Mouse (Mus musculus) hindbrain, postnatal 0 days (tissue): Measurements from ENCODE around the gene Ghsr. TPM values are rescaled to one million over a fixed set of nuclear protein-coding genes. Genes with fewer than 3 reads are reported as not detected.
A peak's percentile ranks its signal among the peaks of the same experiment; 100 is the strongest.

Experiments used
- ATAC-seq: fragments of 200-750 bp; cut with Nextera tagmentation; 2 replicates; pipeline ENCODE4 v1.8.0; 2017; ENCODE audit warnings: mild to moderate bottlenecking, moderate TSS enrichment, moderate library complexity
- DNase-seq: peaks from one replicate; pipeline ENCODE4 v3.0.0-alpha.2; 2015; ENCODE audit warnings: low spot score
- H3K27ac ChIP-seq: fragments of 300-500 bp; sonication (generic); 2 replicates; pipeline ENCODE4 v1.5.1; 2014; ENCODE audit warnings: mild to moderate bottlenecking
- H3K27me3 ChIP-seq: fragments of 300-500 bp; sonication (generic); 2 replicates; pipeline ENCODE4 v1.6.1; 2014; ENCODE audit warnings: low read length, mixed read lengths; ENCODE audit not compliant: insufficient read depth
- H3K36me3 ChIP-seq: fragments of 300-500 bp; sonication (generic); 2 replicates; pipeline ENCODE4 v1.6.1; 2014; ENCODE audit warnings: low read length, mixed read lengths; ENCODE audit not compliant: insufficient read depth
- H3K4me1 ChIP-seq: fragments of 300-500 bp; sonication (generic); 2 replicates; pipeline ENCODE4 v1.6.1; 2014; ENCODE audit warnings: antibody characterized with exemption, low read length, mixed read lengths; ENCODE audit not compliant: insufficient read depth
- H3K4me2 ChIP-seq: fragments of 300-500 bp; sonication (generic); 2 replicates; pipeline ENCODE4 v1.6.1; 2014; ENCODE audit warnings: low read depth, mild to moderate bottlenecking, low read length, moderate library complexity, mixed read lengths
- H3K4me3 ChIP-seq: fragments of 300-500 bp; sonication (generic); 2 replicates; pipeline ENCODE4 v1.5.1; 2014; ENCODE audit warnings: low read length
- H3K9ac ChIP-seq: fragments of 300-500 bp; sonication (generic); replicated peaks from 2 replicates; pipeline ENCODE4 v1.6.1; 2014; ENCODE audit warnings: mild to moderate bottlenecking, low read length, moderate library complexity, mixed read lengths
- H3K9me3 ChIP-seq: fragments of 300-500 bp; sonication (generic); 2 replicates; pipeline ENCODE4 v1.6.1; 2016; ENCODE audit warnings: low read length, mixed read lengths
- CTCF ChIP-seq: IDR thresholded peaks from 2 replicates; pipeline ENCODE4 v1.5.1; 2016; ENCODE audit warnings: antibody characterized with exemption, control low read depth, low read depth
- WGBS: fragments of 180-500 bp; shearing (Covaris S2); extraction: QIAGEN DNeasy Blood & Tissue Kit; methylation state at CpG from one replicate; pipeline ENCODE4 v1.1.7; 2014; 5-methylcytosine and 5-hydroxymethylcytosine counted together
- polyA plus RNA-seq: library from polyadenylated mRNA; unstranded; fragments of >200 nt; fragmentation: Nextera tagmentation; extraction: Ambion mirVana; gene quantifications from 2 replicates; pipeline ENCODE4 v1.2.1, GENCODE M21; 2015
- total RNA-seq: library from RNA; depleted of rRNA; stranded (reverse); fragments of >200 nt; gene quantifications from 2 replicates; pipeline ENCODE4 v1.2.3, GENCODE M21; 2014

Gene Ghsr
- total and polyA plus RNA-seq, 2 experiments from 2014 or later = 0.38 to 1.1 TPM

GRCm38 (mm10) chr3:27406440-27406839 lies 35.3 kb downstream of the Ghsr start:
- no peak overlapping the region for H3K27ac ChIP-seq
- no peak overlapping the region for H3K4me3 ChIP-seq
- DNase-seq (no peak), ATAC-seq (no peak)
- H3K4me2 ChIP-seq = no peak overlapping the region
- TF ChIP-seq CTCF = no peak
- no peaks in the 10 kb centered on the region for H3K9me3 ChIP-seq
- H3K27me3 ChIP-seq = no peaks in the 10 kb centered on the region
- H3K9ac ChIP-seq = no peak overlapping the region
- no peaks in the 10 kb centered on the region for H3K36me3 ChIP-seq
- WGBS = 89% methylated on average over 3 of the region's 3 CpGs
- H3K4me1 ChIP-seq = no peaks in the 10 kb centered on the region

GRCm38 (mm10) chr3:27408564-27408963 lies 37.4 kb downstream of the Ghsr start:
- Histone ChIP-seq H3K27me3 (no peaks in the 10 kb centered on the region), H3K4me3 (no peak overlapping the region), H3K36me3 (no peaks in the 10 kb centered on the region), H3K4me2 (no peak overlapping the region), H3K27ac (no peak overlapping the region), H3K9me3 (no peaks in the 10 kb centered on the region), H3K9ac (no peak overlapping the region), H3K4me1 (no peaks in the 10 kb centered on the region)
- TF ChIP-seq CTCF = no peak
- ATAC-seq (no peak), DNase-seq (peak; percentile 28)
- WGBS = 41% methylated on average over 2 of the region's 2 CpGs

GRCm38 (mm10) chr3:27411286-27411685 lies 40.1 kb downstream of the Ghsr start:
- no peaks in the 10 kb centered on the region for H3K4me1 ChIP-seq

GRCm38 (mm10) chr3:27413566-27413965 lies 42.4 kb downstream of the Ghsr start:
- ATAC-seq = no peak
- H3K36me3 ChIP-seq = no peaks in the 10 kb centered on the region
- no peak for TF ChIP-seq CTCF
- no peaks in the 10 kb centered on the region for H3K4me1 ChIP-seq
- no peaks in the 10 kb centered on the region for H3K27me3 ChIP-seq
- no peak overlapping the region for H3K27ac ChIP-seq
- H3K9ac ChIP-seq = no peak overlapping the region
- DNase-seq = no peak
- H3K4me2 ChIP-seq = no peak overlapping the region
- no peak overlapping the region for H3K4me3 ChIP-seq
- H3K9me3 ChIP-seq = no peaks in the 10 kb centered on the region
- WGBS = 79% methylated on average over 3 of the region's 3 CpGs

More at GRCm38 (mm10) chr3:27411286-27411685, 40.1 kb downstream of the Ghsr start:
- Histone ChIP-seq H3K9me3 (no peaks in the 10 kb centered on the region), H3K36me3 (no peaks in the 10 kb centered on the region), H3K9ac (no peak overlapping the region), H3K27me3 (no peaks in the 10 kb centered on the region), H3K27ac (no peak overlapping the region), H3K4me3 (no peak overlapping the region), H3K4me2 (no peak overlapping the region)
- 94% methylated on average over 2 of the region's 2 CpGs for WGBS
- TF ChIP-seq CTCF = no peak
- no peak for DNase-seq
- ATAC-seq = no peak

- Histone ChIP-seq H3K4me2 (no peak overlapping the region), H3K4me1 (no peaks in the 10 kb centered on the region), H3K4me3 (no peak overlapping the region), H3K27ac (no peak overlapping the region), H3K36me3 (no peaks in the 10 kb centered on the region), H3K9ac (no peak overlapping the region), H3K27me3 (no peaks in the 10 kb centered on the region), H3K9me3 (no peaks in the 10 kb centered on the region)
- ATAC-seq (no peak), DNase-seq (no peak)
- 65% methylated on average over 10 of the region's 10 CpGs for WGBS
- TF ChIP-seq CTCF = no peak
Observed at GRCm38 (mm10) chr3:27416786-27417185, 45.6 kb downstream of the Ghsr start.

- Histone ChIP-seq H3K27ac (no peak overlapping the region), H3K9me3 (no peaks in the 10 kb centered on the region), H3K4me3 (no peak overlapping the region), H3K9ac (no peak overlapping the region), H3K27me3 (no peaks in the 10 kb centered on the region), H3K36me3 (0 out of 2 replicates have a peak, but pooled peaks cover 3% of the 10 kb centered on the region), H3K4me1 (no peaks in the 10 kb centered on the region), H3K4me2 (no peak overlapping the region)
- ATAC-seq (no peak), DNase-seq (no peak)
- TF ChIP-seq CTCF = no peak
- WGBS = 97% methylated on average over 8 of the region's 8 CpGs
Observed at GRCm38 (mm10) chr3:27418602-27419001, 47.5 kb downstream of the Ghsr start.

GRCm38 (mm10) chr3:27421980-27422379 lies 50.8 kb downstream of the Ghsr start:
- Histone ChIP-seq H3K9me3 (no peaks in the 10 kb centered on the region), H3K4me1 (no peaks in the 10 kb centered on the region), H3K4me3 (no peak overlapping the region), H3K4me2 (no peak overlapping the region), H3K27me3 (no peaks in the 10 kb centered on the region), H3K27ac (no peak overlapping the region), H3K36me3 (0 out of 2 replicates have a peak, but pooled peaks cover 3% of the 10 kb centered on the region), H3K9ac (no peak overlapping the region)
- DNase-seq = no peak
- no peak for TF ChIP-seq CTCF
- no peak for ATAC-seq
- 65% methylated on average over 12 of the region's 12 CpGs for WGBS
